Mouse (Mus musculus) megakaryocyte-erythroid progenitor cell, adult 5-6 weeks (primary cell): ENCODE measurements around the gene Pced1a. TPM values are rescaled to one million over a fixed set of nuclear protein-coding genes. Genes with fewer than 3 reads are reported as not detected.

ENCODE experiments used
- ATAC-seq: replicated peaks from 2 replicates; pipeline ENCODE4 v1.8.0; 2016; ENCODE audit warnings: mild to moderate bottlenecking, inconsistent platforms; ENCODE audit not compliant: severe bottlenecking, poor library complexity, low FRiP score, low TSS enrichment
- total RNA-seq, 2 experiments: library from RNA; stranded (forward) in 1 of 2; stranded (reverse) in 1 of 2; fragments of 200-1000, 215-1000 nt in 1 of 2; fragments of >200 nt in 1 of 2; fragmentation: Nextera tagmentation in 1 of 2; gene quantifications; 2 replicates each; pipeline ENCODE4 v1.2.3; 2014 to 2017

The Pced1a gene
- total RNA-seq (2014; fragmentation: Nextera tagmentation) (5.2 and 7.4 TPM in 2 replicates), total RNA-seq (2017) (7.2 and 8.2 TPM in 2 replicates)

DNA sequence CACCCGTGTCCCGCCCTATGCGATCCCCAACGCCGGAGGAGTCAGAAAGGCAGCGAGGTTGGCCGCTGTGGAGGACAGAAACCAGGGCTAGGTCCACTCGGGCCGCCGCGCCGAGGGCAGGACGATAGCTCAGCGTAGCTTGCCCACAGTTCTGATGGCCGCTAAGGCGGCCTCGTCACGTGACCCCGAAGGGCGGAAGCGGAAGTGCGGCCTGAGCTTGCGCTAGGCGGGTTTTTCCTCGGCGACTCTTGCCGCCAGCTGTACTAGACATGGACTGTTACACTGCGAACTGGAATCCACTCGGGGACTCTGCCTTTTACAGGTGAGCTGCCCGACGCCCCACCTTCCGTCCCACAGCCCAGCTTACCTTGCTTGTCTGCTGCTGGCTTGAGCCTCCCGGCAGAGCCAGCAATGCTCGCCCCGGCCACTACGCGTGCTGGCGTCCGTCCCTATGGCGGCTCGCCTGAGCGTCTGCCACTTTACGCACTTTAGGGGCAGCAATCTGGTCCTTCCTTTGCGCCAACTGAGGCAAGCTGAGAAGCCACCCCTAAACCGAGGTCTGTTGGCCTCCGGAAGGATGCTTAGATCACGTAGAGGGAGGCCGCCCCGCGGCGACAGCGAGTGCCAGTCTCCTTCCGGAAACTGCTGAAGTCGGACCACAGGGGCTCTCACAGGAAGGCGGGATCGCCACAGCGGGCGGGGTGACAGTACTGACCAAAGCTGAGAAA, at the start of gene Pced1a, which contains the start of gene Vps16:
Gene Pced1a, minus strand, starts transcription at position 576 of the 728 bp plus-strand sequence.
Gene Vps16, plus strand, starts transcription at position 214 of the 728 bp plus-strand sequence.
- ATAC-seq: peak; percentile 85

DNA sequence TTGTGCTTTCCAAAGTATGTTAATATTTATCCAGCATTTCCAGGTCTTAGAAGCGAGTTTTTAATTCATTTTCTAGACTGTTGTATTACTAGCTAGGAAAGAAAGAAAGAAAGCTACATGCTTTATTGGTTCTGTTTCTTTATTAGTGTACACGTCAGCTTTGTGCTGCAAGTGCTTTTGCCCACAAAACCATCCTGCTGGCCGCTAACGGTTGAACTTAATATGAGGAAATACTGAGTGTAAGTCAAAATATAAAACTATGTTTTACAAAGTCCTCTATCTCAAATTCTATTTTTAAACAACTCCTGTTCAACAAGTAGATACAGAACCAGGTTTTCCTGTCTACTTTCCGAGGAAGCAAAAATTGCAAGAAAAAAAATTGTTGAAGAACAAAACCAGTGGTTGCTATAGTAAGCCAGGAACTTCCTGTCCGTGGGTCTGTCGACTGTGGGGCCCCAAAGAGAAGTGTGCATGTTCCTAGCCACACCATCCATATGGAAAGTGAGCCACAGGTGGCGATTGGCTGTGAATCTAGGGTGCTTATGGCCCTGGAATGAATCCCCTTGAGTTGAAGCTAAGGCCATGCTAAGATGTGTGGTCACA, 48.5 kb upstream of the Pced1a start:
- no peak for ATAC-seq

DNA sequence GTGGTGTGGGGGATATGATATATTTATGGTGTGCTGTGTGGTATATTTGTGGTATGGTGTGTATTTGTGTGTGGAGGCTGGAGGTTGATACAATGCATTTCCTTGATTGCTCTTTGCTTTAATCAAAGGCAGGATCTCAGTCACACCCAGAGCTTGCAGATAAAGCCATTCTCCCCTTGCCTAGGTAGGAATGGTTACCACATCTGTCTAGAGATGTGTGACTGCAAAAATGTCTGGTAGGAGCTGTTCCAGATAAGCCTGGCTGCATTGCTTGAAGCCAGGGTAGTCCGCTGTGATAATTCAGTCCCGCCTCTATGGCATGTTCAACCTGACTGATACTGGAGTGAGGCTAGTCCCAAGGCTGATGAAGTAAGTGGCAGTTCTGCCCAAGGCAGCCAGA, 45.4 kb upstream of the Pced1a start:
- ATAC-seq: peak; percentile 99

DNA sequence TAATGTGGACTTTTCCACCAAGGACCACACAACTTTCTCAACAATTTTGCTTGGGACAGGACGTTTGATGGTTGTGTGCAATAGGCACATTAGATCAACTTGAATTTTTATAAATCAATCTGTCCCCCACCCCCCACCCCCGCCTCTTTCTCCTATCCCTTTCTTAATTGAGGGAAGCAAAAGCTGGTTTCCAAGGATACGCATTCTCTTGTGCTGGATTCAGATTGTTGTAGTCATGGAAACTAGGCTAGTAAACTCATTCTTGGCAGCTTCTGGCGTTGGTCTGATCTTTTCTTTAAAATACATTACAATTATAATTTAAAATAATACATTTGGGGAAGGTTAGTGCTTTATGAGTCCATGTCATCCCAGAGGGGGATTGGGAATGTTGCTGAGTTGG, 44.9 kb upstream of the Pced1a start:
- no peak for ATAC-seq

DNA sequence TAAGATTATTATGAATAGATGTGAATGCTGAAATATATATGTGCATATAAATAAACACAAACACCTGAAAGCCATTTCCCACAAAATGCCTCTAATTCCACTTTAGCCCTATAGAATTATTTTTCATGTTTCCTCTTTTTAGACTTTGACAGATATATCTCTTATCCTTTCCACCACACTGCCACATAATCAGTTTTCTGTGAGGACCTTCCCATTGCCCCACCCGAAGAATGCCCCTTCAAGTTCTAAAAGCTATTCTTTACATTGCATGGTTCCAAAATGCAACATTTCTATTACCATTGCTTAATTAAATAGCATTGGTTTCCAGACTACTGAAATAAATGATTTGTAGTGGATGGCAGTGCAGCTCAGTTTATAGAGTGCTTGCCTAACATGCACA, 41.9 kb upstream of the Pced1a start:
- ATAC-seq: no peak

DNA sequence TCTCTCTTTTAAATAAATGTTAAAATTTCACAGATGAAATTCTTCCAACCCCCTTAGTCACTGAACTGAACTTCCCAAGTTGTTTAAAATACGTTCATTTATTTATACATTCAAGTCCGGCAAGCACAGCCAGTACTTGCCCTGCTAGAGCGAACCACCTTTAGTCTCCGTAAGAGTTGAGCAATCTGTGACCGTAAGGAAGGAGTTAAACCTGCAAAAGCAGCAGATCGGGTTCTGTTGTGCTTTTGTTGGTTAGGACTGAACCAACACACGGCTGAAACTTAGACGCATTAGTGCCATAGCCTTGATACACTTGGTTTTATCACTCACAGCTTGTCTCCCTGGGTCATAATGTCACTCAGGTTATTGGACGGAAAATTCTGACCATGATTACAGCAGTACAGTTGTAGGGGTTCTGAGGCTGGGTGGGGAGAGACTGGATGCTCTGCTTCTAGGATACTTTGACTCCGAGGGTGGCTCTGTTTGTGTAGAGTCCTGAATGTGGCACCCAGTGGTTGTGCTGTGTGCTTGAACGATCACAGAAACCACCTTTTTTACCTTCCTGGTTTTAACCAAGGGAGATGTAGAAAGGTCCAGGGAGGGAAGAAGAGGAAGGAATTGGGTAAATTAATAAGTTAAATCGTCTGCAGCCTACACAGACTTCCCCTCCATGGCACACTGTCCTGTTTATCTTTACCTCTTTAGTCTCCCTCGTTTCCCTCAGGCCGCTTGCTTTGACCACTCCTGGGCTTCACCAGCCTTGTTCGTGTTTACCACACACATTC, 37.0 kb upstream of the Pced1a start:
- ATAC-seq: no peak

DNA sequence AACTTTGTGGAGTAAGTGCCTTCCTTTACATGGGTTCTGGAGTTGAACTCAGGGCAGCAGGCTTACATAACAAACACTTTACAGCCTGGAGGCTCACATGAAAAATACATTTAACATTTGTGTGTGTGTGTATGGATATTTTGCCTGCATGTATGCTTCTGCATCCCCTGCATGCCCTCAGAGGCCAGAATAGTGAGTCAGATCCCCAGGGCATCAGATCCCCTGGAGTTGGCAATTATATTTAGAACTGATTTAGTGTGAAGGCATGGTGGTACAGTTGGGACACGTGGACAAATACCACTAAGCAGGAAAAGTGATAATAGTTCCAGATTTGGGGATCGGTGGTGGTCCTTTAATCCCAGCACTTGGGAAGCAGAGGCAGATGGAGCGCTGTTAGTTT, 35.1 kb upstream of the Pced1a start:
- no peak for ATAC-seq

DNA sequence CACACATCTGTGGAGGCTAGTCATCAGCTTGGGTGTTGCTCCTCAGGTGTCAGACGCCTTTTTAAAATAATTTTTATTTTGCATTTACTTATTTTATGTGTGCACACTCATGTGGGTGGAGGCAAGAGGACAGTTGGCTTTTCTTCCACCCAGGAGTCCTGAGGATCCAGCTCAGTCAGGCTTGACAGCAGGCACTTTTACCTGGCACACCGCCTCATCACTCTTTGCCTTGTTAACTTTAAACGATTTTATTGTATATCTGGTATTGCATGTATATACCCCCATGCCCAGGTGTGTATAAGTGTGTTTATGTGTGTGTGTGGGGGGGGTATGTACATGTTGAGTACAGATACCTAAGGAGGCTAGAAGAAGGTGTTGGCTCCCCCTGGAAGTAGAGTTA, 33.4 kb upstream of the Pced1a start:
- no peak for ATAC-seq

DNA sequence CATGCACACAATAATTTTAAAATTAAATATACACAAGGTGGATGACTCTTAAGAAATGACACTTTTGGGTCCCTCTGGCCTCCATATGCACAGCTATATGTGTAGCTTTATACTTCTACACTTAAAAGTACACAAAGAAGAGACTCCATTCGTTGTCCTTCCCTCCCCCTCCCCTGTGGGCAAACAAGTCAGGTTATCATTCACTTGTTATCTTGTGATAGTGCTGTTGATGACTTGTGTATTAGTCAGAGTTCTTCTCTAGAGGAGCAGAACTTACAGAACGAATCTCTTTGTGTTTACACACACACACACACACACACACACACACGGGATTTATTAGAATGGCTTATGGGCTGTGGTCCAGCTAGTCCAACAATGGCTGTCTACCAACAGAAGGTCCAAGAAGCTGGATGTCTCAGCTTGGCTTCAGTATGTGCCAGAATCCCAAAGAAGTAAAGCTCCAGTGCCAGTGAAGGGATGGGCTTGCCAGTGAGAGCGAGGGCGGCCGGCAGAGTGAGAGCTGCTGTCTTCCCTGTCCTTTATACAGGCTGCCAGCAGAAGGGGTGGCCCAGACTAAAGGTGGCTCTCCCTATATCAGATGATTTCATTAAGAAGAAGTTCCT, 30.4 kb upstream of the Pced1a start:
- no peak for ATAC-seq

DNA sequence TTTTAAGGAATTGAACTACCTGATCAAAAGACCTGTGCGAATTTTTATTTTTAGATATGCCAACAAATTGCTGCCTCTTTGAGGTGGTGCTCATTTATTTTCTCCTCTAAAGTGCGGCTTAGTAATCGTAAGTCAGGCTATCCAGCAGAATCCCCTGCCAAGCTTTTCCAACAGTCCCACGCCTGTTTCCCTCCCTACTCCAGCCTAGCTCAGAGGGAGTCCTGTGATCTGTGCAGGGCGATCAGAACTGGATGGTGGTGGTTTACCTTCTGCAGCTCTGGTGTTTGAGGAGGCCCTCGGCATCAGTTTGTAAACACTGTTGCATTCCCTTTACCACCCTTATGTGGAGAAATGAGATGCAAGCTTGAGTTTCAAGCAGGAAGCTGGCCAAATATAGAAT, 28.9 kb upstream of the Pced1a start:
- ATAC-seq: no peak

DNA sequence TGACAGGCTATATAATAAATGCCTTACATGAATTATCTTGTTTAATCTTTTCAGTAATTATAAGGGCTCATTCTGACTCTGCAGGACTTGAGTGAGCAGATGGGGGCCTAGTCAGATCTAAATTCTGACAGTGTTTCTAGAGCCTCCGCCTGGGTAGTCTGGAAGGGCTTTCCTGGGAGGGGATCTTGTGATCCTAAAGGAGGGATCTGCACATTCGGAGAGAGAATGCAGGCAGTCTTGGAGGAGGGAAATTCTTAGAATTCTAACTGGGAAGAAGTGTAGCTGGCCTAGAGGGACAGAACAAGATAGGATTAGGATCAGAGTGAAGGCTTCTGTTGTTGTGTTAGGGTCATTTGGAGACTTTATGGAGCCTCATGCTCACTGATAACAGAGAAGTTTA, 27.8 kb upstream of the Pced1a start:
- no peak for ATAC-seq

DNA sequence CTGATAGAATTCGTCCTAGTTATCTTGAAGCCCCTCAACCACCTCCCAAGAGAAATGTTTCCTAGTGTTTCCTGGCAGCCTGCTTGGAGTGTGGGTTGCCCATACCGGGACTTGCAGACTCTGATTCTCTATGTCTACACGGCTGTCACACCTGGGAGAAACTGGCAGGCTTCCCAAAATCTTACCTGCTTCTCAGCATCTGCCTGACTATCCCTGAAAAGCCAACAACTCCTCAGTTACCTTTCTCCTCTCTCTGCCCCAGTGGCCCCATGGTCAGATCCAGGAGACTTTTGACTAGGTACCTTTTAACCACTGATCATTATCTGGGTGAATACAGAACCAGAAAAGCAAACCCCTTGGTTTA, 27.2 kb upstream of the Pced1a start:
- ATAC-seq: no peak

DNA sequence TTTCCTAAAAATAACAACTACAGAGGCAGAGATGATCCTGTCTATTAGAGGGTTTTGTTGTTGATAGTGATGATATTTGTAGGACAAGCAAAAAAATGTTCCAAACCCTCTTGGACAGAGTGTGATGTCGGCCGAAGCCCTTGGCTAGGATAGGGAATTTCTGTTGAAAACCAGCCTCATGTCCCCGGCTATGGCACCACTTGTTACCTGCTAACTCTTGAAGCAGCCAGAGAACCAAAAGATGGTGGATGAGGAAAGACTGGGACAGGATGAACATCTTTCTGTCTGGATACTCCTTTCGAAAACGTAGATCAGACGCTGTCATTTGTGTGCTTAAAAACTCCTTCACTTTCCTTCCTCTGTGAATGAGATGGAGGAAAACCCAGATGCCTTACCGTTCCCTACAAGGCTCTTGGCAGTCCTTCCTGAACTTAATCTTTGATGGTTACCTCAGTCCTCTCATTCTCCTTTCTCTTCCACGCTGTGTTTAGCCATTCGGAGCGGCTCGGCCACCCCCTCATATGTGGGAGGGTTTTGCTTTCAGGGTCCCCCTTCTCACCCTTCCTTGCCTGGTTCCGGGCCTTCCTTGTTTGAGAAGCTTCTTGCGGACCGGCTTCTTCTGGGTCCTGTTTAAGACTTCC, 26.7 kb upstream of the Pced1a start:
- no peak for ATAC-seq

DNA sequence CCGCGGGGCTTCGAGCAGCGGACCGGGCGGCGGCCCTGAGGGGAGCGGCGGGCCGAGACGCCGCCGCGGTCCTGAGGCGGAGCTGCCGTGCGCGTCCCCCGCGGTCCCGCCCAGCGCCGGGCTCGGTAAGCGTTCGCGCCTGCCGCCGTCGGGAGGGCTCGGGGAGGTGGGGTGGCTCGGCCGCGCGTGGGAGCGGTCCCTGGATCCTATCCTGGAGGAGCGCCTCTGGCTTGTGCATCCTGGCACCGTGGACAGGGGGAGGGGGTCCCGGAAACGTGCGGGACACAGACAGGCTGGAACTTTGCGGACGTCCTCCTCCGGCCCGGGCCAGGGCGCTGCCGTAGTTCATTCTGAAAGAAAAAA, 25.9 kb upstream of the Pced1a start:
- ATAC-seq: peak; percentile 67

DNA sequence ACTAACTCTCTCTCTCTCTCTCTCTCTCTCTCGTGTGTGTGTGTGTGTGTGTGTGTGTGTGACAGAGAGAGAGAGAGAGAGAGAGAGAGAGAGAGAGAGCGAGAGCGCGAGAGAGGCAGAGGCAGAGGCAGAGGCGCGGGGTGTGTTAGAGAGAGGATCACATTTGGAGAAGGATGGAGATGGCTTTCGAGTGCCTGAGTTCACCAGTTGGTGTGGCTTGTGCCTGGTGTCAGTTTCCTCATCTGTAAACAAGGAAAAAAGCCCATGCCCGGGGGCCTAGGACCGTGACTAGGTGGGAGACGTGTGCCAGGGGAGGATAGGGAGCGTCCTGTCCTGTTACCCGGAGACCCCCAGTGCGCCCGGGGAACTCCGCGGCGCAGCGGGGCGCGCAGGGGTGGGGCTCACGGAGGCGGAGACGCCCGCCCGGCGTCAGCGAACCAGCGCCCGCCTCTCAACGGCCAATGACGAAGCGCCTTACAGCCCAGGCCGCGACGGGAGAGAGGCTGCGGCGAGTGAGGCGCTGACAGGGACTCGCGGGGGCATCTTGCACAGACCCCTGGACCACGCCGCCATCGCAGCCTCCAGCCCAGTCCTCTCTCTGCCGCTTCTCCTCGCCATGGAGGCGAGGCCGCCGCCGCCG, 25.4 kb upstream of the Pced1a start, which contains the start of gene Ptpra:
Gene Ptpra, plus strand, starts transcription at position 485 of the 640 bp plus-strand sequence.
- peak; percentile 92 for ATAC-seq

DNA sequence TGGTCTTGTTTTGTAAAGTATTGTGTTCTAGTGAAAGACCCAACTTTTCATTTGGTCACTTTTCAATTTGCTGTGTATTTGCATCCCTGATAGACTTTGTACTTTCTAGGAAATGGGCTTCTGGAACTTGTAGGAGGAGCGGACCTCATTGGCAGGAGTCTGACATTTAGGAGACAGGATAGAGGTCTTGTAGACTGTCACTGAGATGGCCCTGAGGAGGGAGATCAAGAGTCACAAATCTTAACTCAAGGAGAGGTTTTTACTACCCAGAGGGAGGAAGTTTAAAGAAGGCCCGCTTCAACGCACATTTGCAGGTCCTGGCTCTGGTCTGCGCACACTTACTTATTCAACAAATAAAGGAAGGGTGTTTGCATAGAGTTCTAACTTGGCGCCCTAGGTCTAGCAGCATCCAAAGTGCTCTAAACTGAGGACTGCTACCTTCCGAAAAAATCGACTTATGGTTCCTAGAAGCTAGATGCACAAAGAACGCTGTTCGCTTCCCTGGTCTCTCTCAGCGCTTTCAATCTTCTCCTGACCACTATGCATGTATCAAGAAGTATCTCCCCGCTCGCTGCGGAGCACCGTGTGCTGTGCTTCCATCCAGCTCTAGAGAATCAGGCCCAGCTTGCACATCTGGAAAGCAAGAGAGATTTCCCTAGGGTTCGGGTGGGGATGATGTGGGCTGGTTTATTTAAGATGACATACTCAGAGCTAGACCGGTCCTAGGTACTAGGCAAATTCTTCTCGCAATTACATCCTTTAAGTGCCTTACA, 24.7 kb upstream of the Pced1a start:
- 0 out of 2 replicates have a peak, but pooled peaks have one; percentile 12 for ATAC-seq

DNA sequence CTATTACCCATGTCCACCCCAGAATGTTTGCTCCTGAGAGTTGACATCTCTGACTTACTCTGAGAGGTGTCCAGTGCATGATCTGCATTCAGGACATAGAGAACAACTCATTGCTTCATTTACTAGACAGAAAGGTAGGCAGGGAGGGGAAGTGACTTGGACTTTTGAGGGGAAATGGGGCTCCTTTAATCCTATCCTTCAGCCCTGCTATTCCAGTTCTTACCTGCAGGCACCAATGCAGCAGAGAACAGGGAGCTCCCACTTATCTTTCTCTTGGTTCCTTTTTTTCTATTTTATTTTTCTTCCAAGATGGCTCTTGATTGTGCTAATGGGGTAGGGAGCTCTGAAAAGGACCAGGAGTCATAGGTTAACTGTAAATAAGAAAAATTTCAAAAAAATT, 23.9 kb upstream of the Pced1a start:
- no peak for ATAC-seq

DNA sequence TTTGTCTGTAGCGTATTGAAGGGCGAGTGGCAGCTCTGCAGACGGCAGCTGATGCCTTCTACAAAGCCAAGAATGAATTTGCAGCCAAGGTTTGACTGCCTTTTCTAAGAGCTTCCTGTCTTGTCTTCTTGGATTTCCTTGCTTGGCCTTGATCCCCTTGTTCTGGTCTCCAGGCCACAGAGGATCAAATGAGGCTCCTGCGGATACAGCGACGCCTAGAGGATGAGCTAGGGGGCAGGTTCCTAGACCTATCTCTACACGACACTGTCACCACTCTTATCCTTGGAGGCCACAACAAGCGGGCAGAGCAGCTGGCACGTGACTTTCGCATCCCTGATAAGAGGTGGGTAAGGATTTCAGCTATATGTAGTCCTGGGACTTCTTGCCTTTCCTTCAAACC, 17.7 kb upstream of the Pced1a start:
- peak; percentile 87 for ATAC-seq
